Mouse (Mus musculus) cerebellum, adult 2 months (tissue): ENCODE data around the gene Hist1h2bn.

ENCODE experiments used
- CTCF ChIP-seq: fragments of 200-500 bp; IDR thresholded peaks from 2 replicates; pipeline ENCODE4 v1.5.1; 2011; ENCODE audit warnings: low read depth, mild to moderate bottlenecking, control low read depth, low read length, moderate library complexity, borderline replicate concordance; ENCODE audit not compliant: insufficient read depth
- POLR2A ChIP-seq: fragments of 200-500 bp; IDR thresholded peaks from 2 replicates; pipeline ENCODE4 v1.6.1; 2011; ENCODE audit warnings: low read length, control low read depth, borderline replicate concordance; ENCODE audit not compliant: insufficient read depth

GRCm38 (mm10) chr13:21706669-21707068 is 47.3 kb upstream of the Hist1h2bn start:
- no peak for TF ChIP-seq CTCF
- TF ChIP-seq POLR2A, result no peak
